Mouse (Mus musculus) stomach, postnatal 0 days (tissue): ENCODE data around the gene Cptp.

Source experiments
- CTCF ChIP-seq: IDR thresholded peaks from 2 replicates; pipeline ENCODE4 v1.5.1; 2016; ENCODE audit warnings: antibody characterized with exemption, low read depth, mild to moderate bottlenecking, moderate library complexity
- EP300 ChIP-seq: optimal IDR thresholded peaks from 2 replicates; pipeline ENCODE3; 2016; ENCODE audit warnings: antibody characterized with exemption

DNA sequence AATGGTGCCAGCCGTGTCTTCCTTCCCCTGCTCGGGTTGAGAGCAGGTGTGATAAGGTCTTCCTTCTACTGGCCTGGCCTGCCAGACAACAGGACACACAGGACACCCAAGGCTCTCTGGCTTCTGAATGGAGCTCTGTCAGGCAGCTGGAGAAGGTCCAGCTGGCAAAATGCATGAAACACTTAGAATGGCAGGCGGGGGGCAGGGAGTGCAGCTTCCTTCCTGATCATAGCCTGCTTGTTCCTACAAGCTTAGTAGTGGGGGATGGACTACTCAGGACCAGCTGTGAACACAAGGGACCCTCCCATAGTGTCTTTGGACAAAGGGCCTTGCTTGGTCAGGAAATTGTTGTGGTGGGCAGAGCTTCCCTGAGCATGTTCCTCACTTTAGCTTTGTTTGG is 32.0 kb upstream of the Cptp start:
- TF ChIP-seq CTCF (no peak), EP300 (no peak)
